Mouse (Mus musculus) kidney, postnatal 10 days (tissue): Measurements from ENCODE around the gene Ift172.

ENCODE experiments used
- DNase-seq: peaks from one replicate; pipeline ENCODE4 v3.0.0; 2021; ENCODE audit warnings: mixed read lengths

The Ift172 gene

GRCm38 (mm10) chr5:31290521-31291360 is at the start of gene Ift172:
Gene Ift172, minus strand, starts transcription at chr5:31291116.
- peak; percentile 98 for DNase-seq

GRCm38 (mm10) chr5:31328255-31328654 is 37.3 kb upstream of the Ift172 start:
- DNase-seq = peak; percentile 78

GRCm38 (mm10) chr5:31326850-31327249 is 35.9 kb upstream of the Ift172 start:
- DNase-seq = peak; percentile 15

GRCm38 (mm10) chr5:31324085-31324484 is 33.2 kb upstream of the Ift172 start:
- DNase-seq = no peak

- no peak for DNase-seq
These were observed 31.9 kb upstream of the Ift172 start for GRCm38 (mm10) chr5:31322776-31323175.

GRCm38 (mm10) chr5:31312806-31313205 is 21.9 kb upstream of the Ift172 start:
- DNase-seq = no peak

GRCm38 (mm10) chr5:31303093-31303492 is 12.2 kb upstream of the Ift172 start:
- no peak for DNase-seq

- no peak for DNase-seq
These were observed 10.9 kb upstream of the Ift172 start for GRCm38 (mm10) chr5:31301866-31302265.

- DNase-seq = no peak
These were observed 7.6 kb upstream of the Ift172 start for GRCm38 (mm10) chr5:31298486-31298885.

GRCm38 (mm10) chr5:31297981-31298380 is 7.1 kb upstream of the Ift172 start:
- DNase-seq = no peak

- DNase-seq = no peak
These were observed 6.3 kb upstream of the Ift172 start, which contains the start of gene Gckr for GRCm38 (mm10) chr5:31297047-31297757. Gene Gckr, plus strand, starts transcription at chr5:31297443.

- peak; percentile 75 for DNase-seq
These were observed 4.8 kb upstream of the Ift172 start, which contains the start of gene Fndc4 for GRCm38 (mm10) chr5:31295606-31296141. Gene Fndc4, minus strand, starts transcription at chr5:31296080.

GRCm38 (mm10) chr5:31294964-31295605 is 4.2 kb upstream of the Ift172 start:
- peak; percentile 33 for DNase-seq

GRCm38 (mm10) chr5:31291361-31291688 is 409 bp upstream of the Ift172 start:
- no peak for DNase-seq

GRCm38 (mm10) chr5:31289626-31290230 is 1.2 kb downstream of the Ift172 start:
- no peak for DNase-seq

- DNase-seq = no peak
These were observed 2.3 kb downstream of the Ift172 start for GRCm38 (mm10) chr5:31288655-31289054.

- DNase-seq = no peak
These were observed 2.7 kb downstream of the Ift172 start for GRCm38 (mm10) chr5:31288225-31288624.

GRCm38 (mm10) chr5:31279245-31279988 is 11.5 kb downstream of the Ift172 start:
- DNase-seq = no peak

- DNase-seq = no peak
These were observed 17.9 kb downstream of the Ift172 start for GRCm38 (mm10) chr5:31273018-31273417.

- no peak for DNase-seq
These were observed 23.2 kb downstream of the Ift172 start for GRCm38 (mm10) chr5:31267686-31268085.

GRCm38 (mm10) chr5:31266101-31266500 is 24.8 kb downstream of the Ift172 start:
- no peak for DNase-seq

- no peak for DNase-seq
These were observed 33.3 kb downstream of the Ift172 start for GRCm38 (mm10) chr5:31257616-31258015.
